Mouse (Mus musculus) MEL-GATA-1-ER (cell line): ENCODE results near the gene Cnga3.

ENCODE experiments used
- DNase-seq: peaks from one replicate; pipeline ENCODE4 v3.0.0-alpha.2; 2012; ENCODE audit warnings: low read depth; ENCODE audit errors: extremely low read depth

Gene Cnga3

GRCm38 (mm10) chr1:37214144-37214543 lies at the start of gene Cnga3:
Gene Cnga3, plus strand, starts transcription at chr1:37214434.
- DNase-seq, result no peak

- DNase-seq, result no peak
These were observed 48.2 kb upstream of the Cnga3 start for GRCm38 (mm10) chr1:37166066-37166465.

- no peak for DNase-seq
These were observed 46.3 kb upstream of the Cnga3 start for GRCm38 (mm10) chr1:37167918-37168317.

- DNase-seq, result no peak
These were observed 36.4 kb upstream of the Cnga3 start for GRCm38 (mm10) chr1:37177874-37178273.

- no peak for DNase-seq
These were observed 34.4 kb upstream of the Cnga3 start for GRCm38 (mm10) chr1:37179852-37180251.

- DNase-seq, result no peak
These were observed 27.2 kb upstream of the Cnga3 start for GRCm38 (mm10) chr1:37187050-37187449.

GRCm38 (mm10) chr1:37194607-37195006 lies 19.6 kb upstream of the Cnga3 start:
- DNase-seq, result no peak

- no peak for DNase-seq
These were observed 12.8 kb upstream of the Cnga3 start for GRCm38 (mm10) chr1:37201406-37201805.

GRCm38 (mm10) chr1:37207743-37208142 lies 6.5 kb upstream of the Cnga3 start:
- DNase-seq, result no peak

- no peak for DNase-seq
These were observed 1.9 kb upstream of the Cnga3 start for GRCm38 (mm10) chr1:37212375-37212774.

GRCm38 (mm10) chr1:37218386-37218785 lies 4.2 kb downstream of the Cnga3 start:
- DNase-seq, result no peak

GRCm38 (mm10) chr1:37219593-37219992 lies 5.4 kb downstream of the Cnga3 start:
- no peak for DNase-seq

- no peak for DNase-seq
These were observed 6.1 kb downstream of the Cnga3 start for GRCm38 (mm10) chr1:37220134-37220907.

GRCm38 (mm10) chr1:37222002-37222401 lies 7.8 kb downstream of the Cnga3 start:
- no peak for DNase-seq

GRCm38 (mm10) chr1:37230404-37230803 lies 16.2 kb downstream of the Cnga3 start:
- DNase-seq, result no peak

- no peak for DNase-seq
These were observed 17.1 kb downstream of the Cnga3 start for GRCm38 (mm10) chr1:37231295-37231701.

GRCm38 (mm10) chr1:37239045-37239635 lies 24.9 kb downstream of the Cnga3 start:
- DNase-seq, result no peak

- DNase-seq, result no peak
These were observed 28.0 kb downstream of the Cnga3 start for GRCm38 (mm10) chr1:37242253-37242652.

GRCm38 (mm10) chr1:37246476-37246875 lies 32.2 kb downstream of the Cnga3 start:
- DNase-seq, result no peak

- no peak for DNase-seq
These were observed 34.2 kb downstream of the Cnga3 start for GRCm38 (mm10) chr1:37248406-37248805.

GRCm38 (mm10) chr1:37250643-37251310 lies 36.5 kb downstream of the Cnga3 start:
- peak; percentile 44 for DNase-seq

- DNase-seq, result peak; percentile 14
These were observed 44.2 kb downstream of the Cnga3 start for GRCm38 (mm10) chr1:37258443-37258842.
